Mouse (Mus musculus): ENCODE measurements around the gene Pdia3. TPM values are rescaled to one million over a fixed set of nuclear protein-coding genes. Genes with fewer than 3 reads are reported as not detected.
"Not testable (repeated sequence)": the region's sequence is repeated elsewhere in the genome, so short reads cannot be mapped to it uniquely, and the experiment has no call there.

The Pdia3 gene
- polyA plus RNA-seq, 1 experiment from 2014 or later, result 219 TPM

- peak within 1 kb of the TSS; percentile 62 for H3K27ac ChIP-seq (ENCODE audit: low read depth, low read length)
- peak within 1 kb of the TSS; percentile 68 for H3K9ac ChIP-seq (replicated peaks; ENCODE audit: low read depth, low read length)
- H3K4me2 ChIP-seq (ENCODE audit: low read depth, low read length), result peak within 1 kb of the TSS; percentile 55
- H3K9me3 ChIP-seq (ENCODE audit: control insufficient read depth, low read length), result no peaks in the 10 kb centered on the region
- H3K36me3 ChIP-seq (ENCODE audit: control insufficient read depth, insufficient read depth, low read length), result no peaks in the 10 kb centered on the region; the same call in 1 of the 2 replicates
- no peaks in the 10 kb centered on the region for H3K27me3 ChIP-seq (ENCODE audit: control insufficient read depth, insufficient read depth, low read length)
- peaks cover 9% of the 10 kb centered on the region; the same call in 1 of the 2 replicates for H3K4me1 ChIP-seq (ENCODE audit: control insufficient read depth, insufficient read depth, low read length)
- H3K4me3 ChIP-seq (ENCODE audit: low read depth, low read length), result peak within 1 kb of the TSS; percentile 78
- ATAC-seq (ENCODE audit: low read depth), result peak; percentile 94
- 5% methylated on average over 41 of the region's 41 CpGs for WGBS
Observed at GRCm38 (mm10) chr2:121456692-121457642, 43.4 kb downstream of the Pdia3 start, which contains the start of gene Serinc4. TSS of gene Serinc4 (minus strand) at chr2:121456781.

- ATAC-seq (ENCODE audit: low read depth), result no peak
- Histone ChIP-seq H3K4me1 (ENCODE audit: control insufficient read depth, insufficient read depth, low read length) (peaks cover 9% of the 10 kb centered on the region; the same call in 1 of the 2 replicates), H3K27me3 (ENCODE audit: control insufficient read depth, insufficient read depth, low read length) (no peaks in the 10 kb centered on the region), H3K27ac (ENCODE audit: low read depth, low read length) (no peak overlapping the region), H3K9ac (replicated peaks; ENCODE audit: low read depth, low read length) (no peak overlapping the region), H3K36me3 (ENCODE audit: control insufficient read depth, insufficient read depth, low read length) (no peaks in the 10 kb centered on the region; the same call in 1 of the 2 replicates), H3K9me3 (ENCODE audit: control insufficient read depth, low read length) (no peaks in the 10 kb centered on the region), H3K4me2 (ENCODE audit: low read depth, low read length) (no peak overlapping the region), H3K4me3 (ENCODE audit: low read depth, low read length) (no peak overlapping the region)
- 58% methylated on average over 2 of the region's 2 CpGs for WGBS
Observed at GRCm38 (mm10) chr2:121460071-121460470, 46.5 kb downstream of the Pdia3 start.

GRCm38 (mm10) chr2:121468982-121469381 lies 55.4 kb downstream of the Pdia3 start:
- H3K36me3 ChIP-seq (ENCODE audit: control insufficient read depth, insufficient read depth, low read length); ATAC-seq (ENCODE audit: low read depth); H3K27me3 ChIP-seq (ENCODE audit: control insufficient read depth, insufficient read depth, low read length); H3K27ac ChIP-seq (ENCODE audit: low read depth, low read length); H3K4me3 ChIP-seq (ENCODE audit: low read depth, low read length); H3K4me1 ChIP-seq (ENCODE audit: control insufficient read depth, insufficient read depth, low read length); H3K4me2 ChIP-seq (ENCODE audit: low read depth, low read length); H3K9ac ChIP-seq (replicated peaks; ENCODE audit: low read depth, low read length); H3K9me3 ChIP-seq (ENCODE audit: control insufficient read depth, low read length): not testable (repeated sequence)
- 50% methylated on average over 1 of the region's 6 CpGs for WGBS

GRCm38 (mm10) chr2:121472783-121473182 lies 59.2 kb downstream of the Pdia3 start:
- not testable (repeated sequence) for H3K4me2 ChIP-seq (ENCODE audit: low read depth, low read length); H3K9ac ChIP-seq (replicated peaks; ENCODE audit: low read depth, low read length); H3K27ac ChIP-seq (ENCODE audit: low read depth, low read length); ATAC-seq (ENCODE audit: low read depth); H3K4me1 ChIP-seq (ENCODE audit: control insufficient read depth, insufficient read depth, low read length); H3K27me3 ChIP-seq (ENCODE audit: control insufficient read depth, insufficient read depth, low read length); H3K4me3 ChIP-seq (ENCODE audit: low read depth, low read length); H3K9me3 ChIP-seq (ENCODE audit: control insufficient read depth, low read length); H3K36me3 ChIP-seq (ENCODE audit: control insufficient read depth, insufficient read depth, low read length)
- WGBS, result 96% methylated on average over 3 of the region's 3 CpGs

- H3K36me3 ChIP-seq (ENCODE audit: control insufficient read depth, insufficient read depth, low read length); H3K27ac ChIP-seq (ENCODE audit: low read depth, low read length); H3K4me1 ChIP-seq (ENCODE audit: control insufficient read depth, insufficient read depth, low read length); H3K27me3 ChIP-seq (ENCODE audit: control insufficient read depth, insufficient read depth, low read length); H3K9me3 ChIP-seq (ENCODE audit: control insufficient read depth, low read length): not testable (repeated sequence)
- peak; percentile 96 for ATAC-seq (ENCODE audit: low read depth)
- WGBS, result 5% methylated on average over 37 of the region's 41 CpGs
- peak within 1 kb of the TSS; percentile 60 for H3K4me2 ChIP-seq (ENCODE audit: low read depth, low read length)
- H3K4me3 ChIP-seq (ENCODE audit: low read depth, low read length), result peak within 1 kb of the TSS; percentile 52
- H3K9ac ChIP-seq (replicated peaks; ENCODE audit: low read depth, low read length), result peak within 1 kb of the TSS; percentile 46
Observed at GRCm38 (mm10) chr2:121473301-121474179, 60.0 kb downstream of the Pdia3 start, which contains the start of gene Mfap1b. TSS of gene Mfap1b (minus strand) at chr2:121474067.

DNA sequence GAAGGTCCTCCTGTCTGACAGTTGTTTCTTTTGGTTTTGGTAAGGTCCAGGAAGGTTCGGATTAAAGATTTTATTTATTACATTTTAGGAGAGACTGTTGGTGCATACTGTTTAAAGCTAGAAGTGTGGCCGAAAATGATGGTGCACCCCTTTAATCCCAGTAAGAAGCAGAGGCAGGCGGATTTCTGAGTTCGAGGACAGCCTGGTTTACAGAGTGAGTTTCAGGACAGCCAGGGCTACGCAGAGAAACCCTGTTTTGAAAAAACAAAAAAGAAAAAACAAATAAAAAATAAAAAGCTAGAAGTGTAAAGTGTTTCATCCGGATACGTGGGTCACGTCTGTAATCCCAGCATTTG lies 60.6 kb downstream of the Pdia3 start:
- H3K4me3 ChIP-seq (ENCODE audit: low read depth, low read length), result peak overlapping the region; percentile 52
- ATAC-seq (ENCODE audit: low read depth), result peak; percentile 37
- 32% methylated on average over 8 of the region's 8 CpGs for WGBS
- no peaks in the 10 kb centered on the region for H3K27me3 ChIP-seq (ENCODE audit: control insufficient read depth, insufficient read depth, low read length)
- H3K27ac ChIP-seq (ENCODE audit: low read depth, low read length), result no peak overlapping the region
- H3K4me2 ChIP-seq (ENCODE audit: low read depth, low read length), result peak overlapping the region; percentile 36
- H3K36me3 ChIP-seq (ENCODE audit: control insufficient read depth, insufficient read depth, low read length), result no peaks in the 10 kb centered on the region
- peaks cover 3% of the 10 kb centered on the region; the same call in 1 of the 2 replicates for H3K4me1 ChIP-seq (ENCODE audit: control insufficient read depth, insufficient read depth, low read length)
- H3K9me3 ChIP-seq (ENCODE audit: control insufficient read depth, low read length), result no peaks in the 10 kb centered on the region
- peak overlapping the region; percentile 22; the same call in 1 of the 2 replicates for H3K9ac ChIP-seq (replicated peaks; ENCODE audit: low read depth, low read length)

DNA sequence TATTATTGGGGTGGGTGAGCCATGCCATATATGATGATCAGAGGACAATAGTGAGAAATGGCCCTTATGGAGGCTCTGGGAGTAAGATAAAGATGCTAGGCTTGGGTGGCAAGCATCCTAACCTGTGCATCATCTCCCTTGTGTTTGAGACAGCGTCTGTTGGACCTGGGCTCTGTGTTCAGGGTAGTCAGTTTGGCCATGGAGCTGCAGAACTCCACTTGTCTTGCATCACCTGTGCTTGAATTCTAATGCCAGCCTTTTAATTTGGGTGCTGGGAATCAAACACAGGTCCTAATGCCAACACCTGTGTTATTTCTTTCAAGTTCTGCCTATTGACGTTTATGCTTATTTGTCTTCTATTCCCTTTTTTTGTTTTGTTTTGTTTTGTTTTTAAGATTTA lies 61.7 kb downstream of the Pdia3 start:
- not testable (repeated sequence) for H3K27me3 ChIP-seq (ENCODE audit: control insufficient read depth, insufficient read depth, low read length); H3K4me2 ChIP-seq (ENCODE audit: low read depth, low read length); H3K9ac ChIP-seq (replicated peaks; ENCODE audit: low read depth, low read length); H3K27ac ChIP-seq (ENCODE audit: low read depth, low read length); H3K4me1 ChIP-seq (ENCODE audit: control insufficient read depth, insufficient read depth, low read length); H3K36me3 ChIP-seq (ENCODE audit: control insufficient read depth, insufficient read depth, low read length); H3K9me3 ChIP-seq (ENCODE audit: control insufficient read depth, low read length); ATAC-seq (ENCODE audit: low read depth); H3K4me3 ChIP-seq (ENCODE audit: low read depth, low read length)
- 97% methylated on average over 2 of the region's 2 CpGs for whole genome bisulfite sequencing

DNA sequence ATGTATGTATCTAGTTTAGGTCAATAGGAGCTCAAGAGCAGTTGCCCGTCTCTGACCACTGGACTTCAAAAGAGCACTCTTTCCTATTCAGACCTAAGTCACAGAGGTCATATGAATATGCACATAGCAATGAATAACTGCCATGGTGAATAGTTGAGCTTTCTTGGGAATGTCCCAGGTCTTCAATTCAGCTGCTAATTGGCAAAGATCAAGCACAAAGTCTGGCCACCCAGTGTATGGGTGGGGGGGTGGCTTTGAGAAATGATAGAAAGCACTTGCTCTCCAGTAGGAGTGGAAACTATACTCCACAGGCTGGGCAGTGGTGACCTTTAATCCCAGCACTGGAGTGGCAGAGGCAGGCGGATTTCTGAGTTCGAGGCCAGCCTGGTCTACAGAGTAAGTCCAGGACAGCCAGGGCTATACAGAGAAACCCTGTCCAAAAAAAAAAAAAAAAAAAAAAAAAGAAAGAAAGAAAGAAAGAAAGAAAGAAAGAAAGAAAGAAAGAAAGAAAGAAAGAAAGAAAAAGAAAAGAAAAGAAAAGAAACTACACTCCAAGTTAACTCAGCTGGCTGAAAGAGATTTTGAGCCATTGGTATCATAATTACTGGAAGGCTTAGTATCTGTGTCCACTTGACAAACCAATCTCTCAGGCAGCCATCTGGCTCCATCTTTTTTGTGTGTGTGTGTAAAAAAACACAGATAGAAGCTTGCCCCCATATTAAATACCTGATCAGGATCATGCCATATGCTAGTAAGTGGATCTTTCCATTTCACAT lies 64.1 kb downstream of the Pdia3 start:
- WGBS, result 70% methylated on average over 3 of the region's 3 CpGs
- no peak overlapping the region for H3K4me3 ChIP-seq (ENCODE audit: low read depth, low read length)
- H3K9ac ChIP-seq (replicated peaks; ENCODE audit: low read depth, low read length), result no peak overlapping the region
- no peak overlapping the region for H3K27ac ChIP-seq (ENCODE audit: low read depth, low read length)
- ATAC-seq (ENCODE audit: low read depth), result no peak
- H3K4me1 ChIP-seq (ENCODE audit: control insufficient read depth, insufficient read depth, low read length), result peaks cover 3% of the 10 kb centered on the region; the same call in 1 of the 2 replicates
- H3K36me3 ChIP-seq (ENCODE audit: control insufficient read depth, insufficient read depth, low read length), result no peaks in the 10 kb centered on the region
- H3K4me2 ChIP-seq (ENCODE audit: low read depth, low read length), result no peak overlapping the region
- H3K27me3 ChIP-seq (ENCODE audit: control insufficient read depth, insufficient read depth, low read length), result no peaks in the 10 kb centered on the region
- no peaks in the 10 kb centered on the region for H3K9me3 ChIP-seq (ENCODE audit: control insufficient read depth, low read length)

All from neural tube, embryonic 14.5 days (tissue).